Mouse (Mus musculus) gonadal fat pad, adult 2 months (tissue): ENCODE results near the gene Qsox1. TPM values are rescaled to one million over a fixed set of nuclear protein-coding genes. Genes with fewer than 3 reads are reported as not detected.

ENCODE experiments used
- DNase-seq: peaks from one replicate; pipeline ENCODE4 v3.0.0-alpha.2; 2012; ENCODE audit warnings: low read depth
- polyA plus RNA-seq: library from polyadenylated mRNA; depleted of rRNA; stranded (reverse); fragments of >200 nt; gene quantifications from 2 replicates; pipeline ENCODE4 v1.2.3, GENCODE M21; 2012; rRNA removed

Qsox1 gene
- polyA plus RNA-seq, 1 experiment: 295 TPM

- no peak for DNase-seq
Observed at GRCm38 (mm10) chr1:155747911-155748310, 64.8 kb downstream of the Qsox1 start.

GRCm38 (mm10) chr1:155747011-155747410, 65.7 kb downstream of the Qsox1 start:
- no peak for DNase-seq

- DNase-seq: no peak
Observed at GRCm38 (mm10) chr1:155742411-155743363, 70.0 kb downstream of the Qsox1 start.

GRCm38 (mm10) chr1:155741988-155742387, 70.7 kb downstream of the Qsox1 start:
- no peak for DNase-seq

- no peak for DNase-seq
Observed at GRCm38 (mm10) chr1:155741378-155741945, 71.2 kb downstream of the Qsox1 start.

- no peak for DNase-seq
Observed at GRCm38 (mm10) chr1:155740622-155741377, 71.9 kb downstream of the Qsox1 start.

GRCm38 (mm10) chr1:155737809-155738383, 74.8 kb downstream of the Qsox1 start:
- DNase-seq: no peak

- no peak for DNase-seq
Observed at GRCm38 (mm10) chr1:155737017-155737808, 75.5 kb downstream of the Qsox1 start.

- no peak for DNase-seq
Observed at GRCm38 (mm10) chr1:155736096-155736825, 76.4 kb downstream of the Qsox1 start.

GRCm38 (mm10) chr1:155731156-155731555, 81.5 kb downstream of the Qsox1 start:
- no peak for DNase-seq

GRCm38 (mm10) chr1:155729113-155729795, 83.4 kb downstream of the Qsox1 start:
- no peak for DNase-seq

- no peak for DNase-seq
Observed at GRCm38 (mm10) chr1:155727830-155728229, 84.9 kb downstream of the Qsox1 start.

Other genes with a start within 250 kb of the Qsox1 start
- gene Lhx4, start 61.2 kb downstream of the Qsox1 start, polyA plus RNA-seq: 0.32 and 0.43 TPM in 2 replicates
- 5.8 and 7.1 TPM in 2 replicates for gene Cep350, start 160.4 kb upstream of the Qsox1 start, polyA plus RNA-seq
- gene Tor1aip2, start 222.5 kb upstream of the Qsox1 start, polyA plus RNA-seq: 78.7 and 96.4 TPM in 2 replicates
- gene Tor1aip1, start 223.6 kb upstream of the Qsox1 start, polyA plus RNA-seq: 39.8 and 45.8 TPM in 2 replicates